Mouse (Mus musculus) forebrain, embryonic 10.5 days (tissue): ENCODE results near the gene Prss40. TPM values are rescaled to one million over a fixed set of nuclear protein-coding genes. Genes with fewer than 3 reads are reported as not detected.
"Not testable (repeated sequence)": the region's sequence is repeated elsewhere in the genome, so short reads cannot be mapped to it uniquely, and the experiment has no call there.

Experiments used
- DNase-seq: peaks from one replicate; pipeline ENCODE4 v3.0.0-alpha.2; 2017; ENCODE audit warnings: low spot score; ENCODE audit errors: extremely low spot score
- H3K27ac ChIP-seq: fragments of 300-500 bp; sonication (generic); 2 replicates; pipeline ENCODE4 v1.5.1; 2016; ENCODE audit warnings: mild to moderate bottlenecking
- H3K27me3 ChIP-seq: fragments of 300-500 bp; sonication (generic); 2 replicates; pipeline ENCODE4 v1.6.1; 2016; ENCODE audit warnings: mild to moderate bottlenecking; ENCODE audit not compliant: poor library complexity, severe bottlenecking
- H3K36me3 ChIP-seq: fragments of 300-500 bp; sonication (generic); replicated peaks from 2 replicates; pipeline ENCODE4 v1.6.1; 2016; ENCODE audit warnings: mild to moderate bottlenecking, moderate library complexity
- H3K4me1 ChIP-seq: fragments of 300-500 bp; sonication (generic); 2 replicates; pipeline ENCODE4 v1.6.1; 2016
- H3K4me3 ChIP-seq: fragments of 300-500 bp; sonication (generic); 2 replicates; pipeline ENCODE4 v1.5.1; 2016; ENCODE audit warnings: mild to moderate bottlenecking, moderate library complexity
- H3K9me3 ChIP-seq: fragments of 300-500 bp; sonication (generic); 2 replicates; pipeline ENCODE4 v1.6.1; 2016; ENCODE audit warnings: mild to moderate bottlenecking, moderate library complexity
- WGBS: fragments of 180-500 bp; shearing (Covaris S2); methylation state at CpG from one replicate; pipeline ENCODE4 v1.1.7; 2016; 5-methylcytosine and 5-hydroxymethylcytosine counted together
- polyA plus RNA-seq: library from polyadenylated mRNA; unstranded; fragments of >200 nt; fragmentation: Nextera tagmentation; extraction: Ambion mirVana; gene quantifications from 2 replicates; pipeline ENCODE4 v1.2.1, GENCODE M21; 2016

Prss40 gene
- polyA plus RNA-seq, 1 experiment from 2014 or later = not detected

DNA sequence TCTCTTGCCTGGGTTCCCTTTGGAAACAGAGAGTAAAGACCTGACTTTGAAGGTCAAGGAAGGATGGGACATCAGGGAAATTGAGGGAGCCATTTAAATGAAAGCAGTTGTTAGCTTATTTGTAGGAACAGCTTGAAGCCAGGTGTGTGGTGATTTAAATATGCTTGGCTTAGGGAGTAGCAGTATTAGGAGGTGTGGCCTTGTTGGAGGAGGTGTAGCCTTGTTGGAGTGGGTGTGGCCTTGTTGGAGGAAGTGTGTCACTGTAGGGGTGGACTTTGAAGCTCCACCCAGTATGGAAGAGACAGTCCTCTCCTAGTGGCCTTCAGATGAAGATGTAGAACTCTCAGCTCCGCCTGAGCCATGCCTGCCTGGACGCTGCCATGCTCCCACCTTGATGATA is 9.1 kb upstream of the Prss40 start:
- Histone ChIP-seq H3K27ac (no peak overlapping the region), H3K27me3 (no peaks in the 10 kb centered on the region), H3K9me3 (no peaks in the 10 kb centered on the region), H3K4me1 (no peaks in the 10 kb centered on the region), H3K36me3 (no peaks in the 10 kb centered on the region), H3K4me3 (no peak overlapping the region)
- DNase-seq = no peak
- WGBS = 88% methylated on average over 2 of the region's 2 CpGs

DNA sequence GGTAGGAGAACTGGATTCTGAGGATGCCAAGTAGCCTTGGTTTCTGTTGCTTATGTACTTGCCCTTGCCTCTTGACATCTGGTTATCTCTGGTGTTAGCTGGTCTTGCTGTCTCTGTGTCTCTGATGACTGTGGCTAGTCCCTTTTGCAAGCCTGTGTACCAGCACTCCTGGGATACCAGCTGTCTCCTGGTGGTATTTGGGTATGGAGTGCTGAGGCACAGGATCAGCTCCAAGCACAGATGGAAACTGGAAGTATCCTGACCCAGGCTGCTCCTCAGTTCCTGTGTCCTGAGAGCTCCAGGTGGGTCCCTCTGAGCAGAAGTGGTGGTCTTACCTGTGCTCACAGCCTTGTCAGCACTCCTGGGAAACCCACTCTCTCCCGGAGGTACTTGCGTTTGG is 7.4 kb upstream of the Prss40 start:
- no peaks in the 10 kb centered on the region for H3K27me3 ChIP-seq
- WGBS = 93% methylated on average over 2 of the region's 2 CpGs
- no peak overlapping the region for H3K4me3 ChIP-seq
- H3K27ac ChIP-seq = no peak overlapping the region
- H3K4me1 ChIP-seq = no peaks in the 10 kb centered on the region
- H3K9me3 ChIP-seq = no peaks in the 10 kb centered on the region
- DNase-seq = no peak
- no peaks in the 10 kb centered on the region for H3K36me3 ChIP-seq

DNA sequence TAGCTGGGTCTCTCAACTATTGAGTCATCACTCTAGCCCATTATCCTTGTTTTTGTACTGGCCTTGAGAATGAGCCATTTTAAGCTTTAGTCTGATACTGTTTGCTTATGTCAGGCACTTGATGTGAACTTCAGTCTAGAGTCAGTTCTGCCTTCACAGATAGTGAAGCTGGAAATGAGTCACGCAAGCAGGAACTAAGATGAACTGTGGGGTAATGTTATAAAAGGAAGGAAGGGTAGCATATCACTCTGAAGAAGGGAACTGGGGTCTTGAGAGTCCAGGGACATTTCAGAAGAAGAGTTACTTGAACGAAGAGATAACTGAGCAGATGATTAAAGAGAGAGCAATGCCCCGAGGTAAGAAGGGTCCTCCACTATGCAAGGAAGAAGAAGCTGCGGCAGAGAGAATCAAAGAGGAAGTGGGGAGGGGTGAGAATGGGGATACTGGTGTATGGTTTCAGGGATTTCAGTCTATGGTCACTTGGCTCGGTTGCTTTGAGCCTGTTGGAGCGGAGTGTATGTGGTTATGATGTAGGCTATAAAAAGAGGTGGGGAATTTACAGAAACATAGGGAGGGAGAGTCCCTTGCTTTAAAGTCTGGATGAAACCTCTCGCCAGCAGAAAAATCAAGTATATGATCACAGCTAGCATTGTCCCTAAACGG is 3.8 kb upstream of the Prss40 start:
- H3K4me1 ChIP-seq = no peaks in the 10 kb centered on the region
- WGBS = 83% methylated on average over 8 of the region's 8 CpGs
- H3K36me3 ChIP-seq = no peaks in the 10 kb centered on the region
- no peak overlapping the region for H3K27ac ChIP-seq
- H3K9me3 ChIP-seq = no peaks in the 10 kb centered on the region
- H3K4me3 ChIP-seq = no peak overlapping the region
- DNase-seq = no peak
- H3K27me3 ChIP-seq = no peaks in the 10 kb centered on the region

DNA sequence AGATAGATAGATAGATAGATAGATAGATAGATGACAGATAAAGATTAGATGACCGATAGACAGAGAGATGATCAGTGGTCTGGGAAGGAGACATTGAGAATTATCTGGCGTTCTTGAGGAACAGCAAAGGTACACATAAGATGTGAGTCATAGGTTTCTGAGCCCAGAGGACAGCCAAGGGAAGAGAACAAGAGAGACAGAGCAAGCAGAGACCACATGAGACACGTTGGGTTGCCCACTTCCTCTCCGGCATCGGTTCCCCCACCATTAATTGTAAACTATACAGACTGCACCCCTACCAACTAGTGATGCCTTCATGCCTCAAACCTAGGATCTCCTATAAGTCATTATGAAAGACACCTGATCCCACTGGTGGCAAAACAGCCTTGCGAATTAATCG is 6.5 kb downstream of the Prss40 start:
- H3K4me3 ChIP-seq = no peak overlapping the region
- H3K9me3 ChIP-seq = no peaks in the 10 kb centered on the region
- DNase-seq = no peak
- H3K27ac ChIP-seq = no peak overlapping the region
- H3K4me1 ChIP-seq = no peaks in the 10 kb centered on the region
- 92% methylated on average over 7 of the region's 7 CpGs for WGBS
- no peaks in the 10 kb centered on the region for H3K27me3 ChIP-seq
- H3K36me3 ChIP-seq = no peaks in the 10 kb centered on the region

DNA sequence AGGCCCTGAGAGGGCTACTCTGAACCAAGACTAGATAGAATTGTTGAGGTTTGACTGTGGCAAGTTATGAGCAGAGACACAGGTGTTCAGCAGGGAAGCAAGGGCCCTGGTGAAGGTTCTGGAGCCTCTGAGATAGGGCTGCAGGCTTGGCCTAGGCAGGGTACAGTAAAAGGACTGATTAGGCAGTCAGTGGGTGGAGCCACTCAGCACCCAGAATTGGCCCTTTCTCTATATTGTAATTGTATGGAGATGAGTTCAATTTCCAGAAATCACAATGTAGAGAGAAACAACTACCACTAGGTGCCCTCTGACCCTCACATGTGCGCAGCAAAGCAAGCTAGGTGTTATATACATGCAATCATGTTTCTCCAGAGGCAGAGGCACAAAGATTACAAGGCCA is 7.1 kb downstream of the Prss40 start:
- 85% methylated on average over 1 of the region's 1 CpGs for WGBS
- Histone ChIP-seq H3K9me3 (no peaks in the 10 kb centered on the region), H3K4me1 (no peaks in the 10 kb centered on the region), H3K36me3 (no peaks in the 10 kb centered on the region), H3K4me3 (no peak overlapping the region), H3K27ac (no peak overlapping the region), H3K27me3 (no peaks in the 10 kb centered on the region)
- DNase-seq = no peak

DNA sequence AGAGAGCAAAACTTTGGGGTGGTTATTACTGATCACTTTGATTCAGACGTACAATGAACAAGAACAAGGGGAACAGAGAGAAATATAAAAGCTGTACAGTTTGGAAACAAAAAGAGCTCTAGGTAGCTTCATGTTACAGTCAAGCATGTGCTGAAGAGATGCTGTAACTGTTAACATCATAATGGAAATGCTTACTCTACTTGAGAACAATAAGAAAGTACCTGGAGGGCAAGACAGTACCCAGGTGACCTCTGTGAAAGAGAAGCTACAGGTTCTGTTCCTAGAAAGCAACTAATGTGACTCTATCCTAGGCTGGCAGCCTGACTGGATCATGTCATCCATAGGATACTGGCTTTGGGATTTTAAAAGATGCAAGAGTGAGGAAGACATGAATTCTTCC is 13.7 kb downstream of the Prss40 start:
- 90% methylated on average over 1 of the region's 1 CpGs for WGBS

DNA sequence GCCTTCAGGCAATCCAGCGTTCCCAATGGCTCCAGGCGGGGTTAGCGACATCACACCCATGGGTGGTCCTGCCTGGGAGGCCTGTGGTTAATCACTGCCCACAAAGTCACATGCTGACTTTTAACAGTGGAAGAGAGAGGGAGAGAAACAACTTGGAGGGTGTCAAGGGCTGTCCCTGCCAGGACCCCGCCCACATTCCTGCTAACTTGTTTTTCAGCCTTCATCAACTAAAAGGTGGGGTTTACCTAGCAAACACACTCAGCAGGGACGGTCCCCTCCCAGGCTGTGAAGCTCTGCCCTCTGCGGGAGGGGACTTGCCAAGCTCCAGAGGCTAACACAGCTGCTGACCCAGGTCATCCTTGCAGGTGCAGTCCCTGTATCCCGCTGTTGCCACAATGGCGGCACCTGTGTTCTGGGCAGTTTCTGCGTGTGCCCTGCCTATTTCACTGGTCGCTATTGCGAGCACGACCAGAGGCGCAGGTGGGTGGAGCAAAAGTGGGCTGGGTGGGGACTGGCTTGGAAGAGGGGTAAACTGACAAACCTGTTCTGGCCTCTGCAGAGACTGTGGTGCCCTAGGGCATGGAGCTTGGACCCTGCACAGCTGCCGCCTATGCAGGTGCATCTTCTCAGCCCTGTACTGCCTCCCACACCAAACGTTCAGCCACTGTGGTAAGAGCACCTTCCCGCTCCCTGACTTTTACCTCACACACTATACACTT is 23.8 kb downstream of the Prss40 start:
- DNase-seq = peak; percentile 39
- H3K4me3 ChIP-seq = peak overlapping the region; percentile 34

More for the DNA sequence above, 13.7 kb downstream of the Prss40 start:
- Histone ChIP-seq H3K4me1 (0 out of 2 replicates have a peak, but pooled peaks cover 4% of the 10 kb centered on the region), H3K4me3 (no peak overlapping the region), H3K36me3 (no peaks in the 10 kb centered on the region), H3K27me3 (no peaks in the 10 kb centered on the region), H3K27ac (no peak overlapping the region), H3K9me3 (no peaks in the 10 kb centered on the region)
- DNase-seq = no peak

DNA sequence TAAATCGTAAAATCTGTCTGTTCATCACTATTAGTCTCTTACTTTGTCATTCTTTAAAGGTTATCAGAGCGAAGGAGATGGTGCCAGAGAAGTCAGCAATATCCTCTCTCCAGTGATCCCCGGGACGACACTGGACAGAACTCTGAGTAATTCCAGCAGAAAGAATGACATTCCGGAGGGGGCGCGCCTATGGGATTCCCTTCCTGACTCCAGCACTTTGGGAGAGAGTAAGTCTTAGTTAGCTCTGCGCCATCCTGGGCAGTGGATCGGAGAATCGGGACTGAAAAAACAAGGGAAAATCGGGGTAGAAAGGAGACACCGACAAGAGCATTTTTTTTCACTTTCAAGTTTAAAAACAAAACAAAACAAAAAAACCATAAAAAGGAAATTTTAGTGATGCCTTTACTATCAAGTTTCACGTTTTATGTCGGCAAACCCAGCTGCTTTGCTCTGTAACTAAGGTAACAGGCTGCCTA is 24.4 kb downstream of the Prss40 start:
- 3% methylated on average over 14 of the region's 14 CpGs for WGBS
- H3K27me3 ChIP-seq = peaks cover 45% of the 10 kb centered on the region
- no peak overlapping the region for H3K27ac ChIP-seq
- H3K4me3 ChIP-seq = peak overlapping the region; percentile 34
- no peaks in the 10 kb centered on the region for H3K9me3 ChIP-seq
- DNase-seq = no peak
- peaks cover 13% of the 10 kb centered on the region for H3K4me1 ChIP-seq
- H3K36me3 ChIP-seq = no peaks in the 10 kb centered on the region

More for the DNA sequence above, 23.8 kb downstream of the Prss40 start:
- Histone ChIP-seq H3K4me1 (peaks cover 13% of the 10 kb centered on the region), H3K36me3 (no peaks in the 10 kb centered on the region), H3K27ac (no peak overlapping the region), H3K27me3 (peaks cover 45% of the 10 kb centered on the region), H3K9me3 (no peaks in the 10 kb centered on the region)
- 2% methylated on average over 16 of the region's 16 CpGs for WGBS

DNA sequence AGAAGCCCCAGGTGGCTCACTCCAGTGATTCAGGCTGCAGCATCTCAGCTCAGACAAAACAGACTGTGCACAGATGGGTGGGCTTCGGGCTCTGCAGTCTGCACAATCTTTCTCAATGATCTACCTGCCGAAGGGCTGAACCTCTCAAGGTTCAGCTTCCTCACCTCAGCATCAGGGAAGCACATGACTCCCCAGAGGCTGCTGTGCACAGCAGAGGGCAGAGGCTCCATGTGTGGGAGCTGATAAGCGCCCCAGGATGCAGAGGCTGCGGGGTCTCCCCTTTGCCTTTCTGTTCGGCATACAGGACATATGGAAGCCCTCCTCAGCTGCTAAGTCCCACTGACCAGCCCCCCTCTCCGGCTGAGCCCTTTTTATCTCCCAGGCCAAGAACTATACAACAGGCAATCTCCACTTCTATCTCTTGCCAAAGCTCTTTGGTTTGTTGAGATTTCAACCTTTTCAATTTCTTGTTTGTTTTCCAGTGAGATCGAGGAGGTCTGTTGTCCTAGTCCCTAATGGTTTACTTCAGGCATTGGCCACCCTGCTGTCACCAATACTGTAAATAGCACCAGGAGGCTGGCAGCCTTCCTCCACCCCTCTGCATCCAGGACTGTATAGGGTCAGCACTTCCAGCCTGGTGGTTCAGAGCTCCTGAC is 25.6 kb downstream of the Prss40 start, which contains the start of gene Cfc1:
Gene Cfc1, plus strand, starts transcription at position 606 of the 656 bp plus-strand sequence.
- H3K27ac ChIP-seq, H3K9me3 ChIP-seq, DNase-seq, H3K36me3 ChIP-seq: not testable (repeated sequence)
- Histone ChIP-seq H3K4me1 (peaks cover 13% of the 10 kb centered on the region), H3K27me3 (peaks cover 45% of the 10 kb centered on the region), H3K4me3 (peak within 1 kb of the TSS; percentile 34; the same call in 1 of the 2 replicates)
- WGBS = 40% methylated on average over 7 of the region's 7 CpGs

DNA sequence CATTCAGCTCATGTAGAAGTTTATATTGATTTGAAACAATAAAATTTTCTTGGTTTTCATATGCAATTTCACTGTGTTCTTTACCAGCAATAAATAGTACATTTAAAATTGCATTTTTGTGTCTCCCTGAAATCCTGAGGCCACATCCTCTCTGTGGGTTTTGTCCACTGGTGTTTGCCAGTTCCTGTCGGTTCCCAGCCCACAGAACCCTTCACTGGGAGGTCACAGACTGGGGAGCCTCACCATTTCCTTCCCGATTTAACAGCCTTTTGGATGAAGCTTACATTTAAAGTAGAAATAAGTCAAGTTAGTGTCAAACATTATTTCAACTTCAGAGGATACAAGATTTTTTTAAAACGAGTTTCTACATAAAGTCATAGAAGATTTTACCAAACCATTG is 26.2 kb downstream of the Prss40 start:
- not testable (repeated sequence) for H3K9me3 ChIP-seq, H3K36me3 ChIP-seq, H3K4me3 ChIP-seq, H3K27ac ChIP-seq, DNase-seq
- peaks cover 13% of the 10 kb centered on the region for H3K4me1 ChIP-seq
- H3K27me3 ChIP-seq = peaks cover 45% of the 10 kb centered on the region
- WGBS = 68% methylated on average over 3 of the region's 3 CpGs

DNA sequence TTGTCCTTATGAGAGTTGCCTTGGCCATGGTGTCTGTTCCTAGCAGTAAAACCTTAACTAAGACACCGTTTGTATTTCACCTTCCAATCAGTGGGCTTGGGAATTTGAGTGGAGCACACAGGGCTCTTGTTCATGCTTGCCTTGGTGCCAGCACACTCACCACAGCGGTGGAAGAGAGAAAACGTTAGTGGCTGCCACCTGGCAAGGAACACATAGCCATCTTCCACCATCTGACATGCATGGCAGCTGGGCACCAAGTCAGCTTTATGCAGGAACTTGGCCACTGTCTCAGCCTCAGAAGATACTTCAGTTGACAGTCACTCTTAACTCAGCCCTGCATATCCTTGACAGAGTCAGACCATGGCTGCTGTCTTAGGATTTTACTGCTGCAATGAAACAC is 37.1 kb downstream of the Prss40 start:
- DNase-seq = no peak
- Histone ChIP-seq H3K27ac (no peak overlapping the region), H3K36me3 (no peaks in the 10 kb centered on the region), H3K4me1 (no peaks in the 10 kb centered on the region), H3K27me3 (no peaks in the 10 kb centered on the region), H3K4me3 (no peak overlapping the region), H3K9me3 (no peaks in the 10 kb centered on the region)
- WGBS = 90% methylated on average over 3 of the region's 3 CpGs

DNA sequence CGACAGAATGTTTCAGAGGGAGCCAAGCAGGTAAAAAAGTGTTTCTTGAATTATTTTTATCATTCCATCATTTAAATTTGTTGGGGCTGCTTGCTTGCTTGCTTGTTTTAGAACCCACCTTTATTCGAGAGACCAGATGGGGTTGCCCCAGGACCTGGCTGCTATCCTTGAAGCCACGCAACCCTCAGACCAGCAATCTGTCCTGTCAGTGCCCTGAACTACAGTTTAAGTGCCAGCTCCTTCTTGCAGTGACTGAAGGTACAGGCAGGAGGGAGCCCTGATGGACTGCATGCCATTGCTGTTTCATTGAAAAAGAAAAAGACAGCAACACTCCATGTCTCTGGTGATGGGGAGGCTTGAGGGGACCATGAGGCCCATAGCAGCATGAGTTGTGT is 37.9 kb downstream of the Prss40 start:
- H3K4me1 ChIP-seq = no peaks in the 10 kb centered on the region
- no peaks in the 10 kb centered on the region for H3K36me3 ChIP-seq
- DNase-seq = no peak
- H3K27me3 ChIP-seq = no peaks in the 10 kb centered on the region
- H3K27ac ChIP-seq = no peak overlapping the region
- no peaks in the 10 kb centered on the region for H3K9me3 ChIP-seq
- WGBS = 84% methylated on average over 3 of the region's 3 CpGs
- H3K4me3 ChIP-seq = no peak overlapping the region
